Mouse (Mus musculus): Measurements from ENCODE around the gene Llcfc1.
A peak's percentile ranks its signal among the peaks of the same experiment; 100 is the strongest.

Llcfc1 gene

DNA sequence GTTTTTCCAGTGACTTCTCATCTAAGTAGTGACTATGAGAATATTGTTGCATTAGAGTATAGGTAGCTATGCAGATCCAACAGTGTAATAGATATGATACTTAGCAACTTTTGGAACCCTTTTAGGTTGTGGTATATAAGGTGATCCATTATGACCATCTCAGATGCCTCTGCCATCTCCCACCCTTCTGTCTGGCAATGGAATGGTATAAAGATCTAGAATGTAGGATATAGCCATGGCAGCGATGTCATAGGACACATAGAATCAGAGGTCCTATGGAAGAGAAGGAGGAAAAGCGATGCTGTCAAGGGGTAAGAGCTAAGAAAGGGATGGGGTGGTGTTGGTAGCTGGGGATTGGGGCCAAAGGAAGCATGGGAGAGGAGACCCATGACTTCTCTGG is at the start of gene Llcfc1:
Llcfc1 (plus strand) TSS at position 301 of the 400 bp plus-strand sequence.
- DNase-seq (ENCODE audit: low spot score) = no peak

DNA sequence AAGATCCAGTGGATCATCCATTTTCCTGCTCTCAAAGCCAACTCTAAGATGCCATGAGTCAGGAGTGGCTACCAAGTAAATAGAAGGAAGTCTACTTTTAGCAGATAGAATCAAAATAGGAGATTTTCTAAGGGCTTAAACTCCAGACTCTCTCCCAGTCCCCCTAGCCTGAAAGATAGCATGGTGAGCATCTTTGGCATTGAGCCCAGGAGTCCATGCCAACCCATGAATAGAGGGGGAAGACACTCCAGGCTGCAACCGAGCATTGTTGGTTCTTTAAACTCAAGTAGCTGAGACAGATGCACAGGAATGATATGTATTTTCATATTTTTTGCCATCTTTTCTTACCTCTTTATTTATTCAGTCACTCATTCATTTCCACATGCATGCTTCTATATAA is 49.0 kb upstream of the Llcfc1 start:
- no peak for DNase-seq (ENCODE audit: low spot score)

DNA sequence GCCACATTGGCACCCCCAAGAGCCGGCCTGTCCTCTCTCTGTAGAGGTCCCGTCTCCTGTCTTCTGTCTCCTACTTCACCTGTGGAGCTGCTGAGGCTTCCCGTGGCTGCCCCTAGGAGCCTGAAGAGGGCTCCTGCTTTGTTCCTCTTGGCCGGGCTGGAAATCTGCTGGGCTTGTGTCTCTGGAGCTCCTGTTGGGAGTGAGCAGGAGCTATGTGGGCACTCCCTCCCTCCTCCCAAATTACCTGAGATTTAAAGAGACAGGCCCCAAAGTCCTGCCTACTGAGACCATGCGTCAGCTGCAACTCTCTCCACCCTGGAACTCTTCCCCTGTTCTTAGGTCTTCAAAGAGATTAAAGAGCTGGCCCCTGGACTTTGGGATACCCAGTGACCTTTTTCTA is 48.1 kb upstream of the Llcfc1 start, which contains the start of gene Trpv6:
Trpv6 (minus strand) TSS at position 228 of the 400 bp plus-strand sequence.
- no peak for DNase-seq (ENCODE audit: low spot score)

DNA sequence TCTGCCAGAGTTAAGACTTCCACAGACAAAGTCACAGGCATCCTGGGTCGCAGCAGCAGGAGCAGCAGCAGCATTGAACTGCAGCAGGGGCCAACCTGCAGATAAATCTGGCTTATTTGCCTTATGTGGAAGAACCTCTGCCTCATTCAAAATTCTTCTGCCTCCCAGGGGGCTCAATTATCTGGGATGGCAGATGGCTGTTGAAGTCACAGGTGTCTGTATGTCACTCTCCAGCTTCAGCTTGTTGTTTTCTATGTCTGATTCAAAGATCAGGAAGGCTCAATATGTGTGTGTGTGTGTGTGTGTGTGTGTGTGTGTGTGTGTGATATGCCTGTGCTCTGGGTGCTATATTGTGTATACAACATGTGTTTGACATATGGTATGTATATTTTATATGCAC is 46.8 kb upstream of the Llcfc1 start:
- DNase-seq (ENCODE audit: low spot score) = no peak

GRCm38 (mm10) chr6:41637927-41638506 is 46.2 kb upstream of the Llcfc1 start:
- no peak for DNase-seq (ENCODE audit: low spot score)

DNA sequence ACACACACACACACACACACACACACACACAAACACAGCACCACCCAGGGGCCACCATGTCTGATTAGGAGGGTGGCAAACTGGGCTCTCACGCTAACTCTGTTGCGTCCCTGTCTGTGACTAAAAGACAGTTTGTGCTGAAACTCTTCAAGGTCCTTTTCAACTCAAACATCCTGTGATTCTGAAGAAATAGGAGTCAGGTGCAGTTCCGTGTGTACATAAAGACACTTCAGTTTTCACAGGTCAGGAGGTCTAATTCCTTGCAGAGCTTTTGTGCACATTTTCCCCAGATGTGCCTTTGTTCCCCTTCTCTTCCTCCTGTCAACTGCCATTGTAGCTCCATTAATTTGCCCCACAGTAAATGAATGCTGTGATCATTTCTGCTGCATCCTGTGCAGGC is 43.8 kb upstream of the Llcfc1 start:
- DNase-seq (ENCODE audit: low spot score) = no peak

GRCm38 (mm10) chr6:41641173-41641866 is 42.9 kb upstream of the Llcfc1 start:
- DNase-seq (ENCODE audit: low spot score) = no peak

GRCm38 (mm10) chr6:41642765-41643164 is 41.5 kb upstream of the Llcfc1 start:
- DNase-seq (ENCODE audit: low spot score) = no peak

- no peak for DNase-seq (ENCODE audit: low spot score)
Measured at GRCm38 (mm10) chr6:41643227-41643626, 41.0 kb upstream of the Llcfc1 start.

DNA sequence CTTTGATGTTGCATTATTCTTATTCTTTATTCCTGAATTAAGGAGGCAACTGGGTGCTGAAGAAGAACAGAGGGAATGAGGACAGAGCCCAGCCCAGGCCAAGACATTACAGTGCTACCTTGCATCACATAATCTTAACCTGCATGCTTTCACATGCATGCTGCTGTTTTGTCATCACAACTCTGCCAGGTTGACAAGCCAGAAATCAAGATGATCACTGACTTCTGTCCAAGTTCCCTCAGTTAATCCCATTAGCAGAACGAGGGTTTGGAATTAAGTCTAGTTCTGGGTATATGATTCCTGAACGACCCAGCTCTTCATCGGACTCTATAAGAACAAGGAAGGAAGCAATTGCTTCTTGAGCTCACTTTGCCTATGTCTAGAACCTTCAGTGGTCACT is 38.0 kb upstream of the Llcfc1 start:
- DNase-seq (ENCODE audit: low spot score) = no peak

DNA sequence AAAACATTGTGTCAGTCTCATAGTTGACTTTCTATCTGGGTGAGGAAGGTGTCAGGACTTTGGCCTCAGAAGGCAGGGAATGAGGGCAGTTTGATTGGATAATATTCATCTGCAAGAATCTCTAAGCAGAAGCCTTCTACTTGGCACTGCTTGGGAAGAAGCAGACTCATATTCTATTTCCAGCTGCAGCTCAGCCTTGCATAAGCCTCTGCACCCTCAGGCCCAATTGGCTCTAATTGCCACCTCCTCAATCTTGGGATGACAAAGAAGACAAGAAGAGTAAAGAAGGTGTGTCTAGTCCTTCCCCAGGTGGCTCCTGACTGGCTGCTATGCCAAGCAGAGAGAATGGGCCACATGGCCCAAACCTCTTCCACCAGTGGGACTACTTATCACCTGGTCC is 37.6 kb upstream of the Llcfc1 start:
- DNase-seq (ENCODE audit: low spot score) = no peak

- DNase-seq (ENCODE audit: low spot score) = no peak
Measured at GRCm38 (mm10) chr6:41653173-41653572, 31.1 kb upstream of the Llcfc1 start.

GRCm38 (mm10) chr6:41654648-41655047 is 29.6 kb upstream of the Llcfc1 start:
- DNase-seq (ENCODE audit: low spot score) = no peak

- DNase-seq (ENCODE audit: low spot score) = no peak
Measured at GRCm38 (mm10) chr6:41658487-41658886, 25.7 kb upstream of the Llcfc1 start.

- DNase-seq (ENCODE audit: low spot score) = no peak
Measured at GRCm38 (mm10) chr6:41662320-41662719, 21.9 kb upstream of the Llcfc1 start.

DNA sequence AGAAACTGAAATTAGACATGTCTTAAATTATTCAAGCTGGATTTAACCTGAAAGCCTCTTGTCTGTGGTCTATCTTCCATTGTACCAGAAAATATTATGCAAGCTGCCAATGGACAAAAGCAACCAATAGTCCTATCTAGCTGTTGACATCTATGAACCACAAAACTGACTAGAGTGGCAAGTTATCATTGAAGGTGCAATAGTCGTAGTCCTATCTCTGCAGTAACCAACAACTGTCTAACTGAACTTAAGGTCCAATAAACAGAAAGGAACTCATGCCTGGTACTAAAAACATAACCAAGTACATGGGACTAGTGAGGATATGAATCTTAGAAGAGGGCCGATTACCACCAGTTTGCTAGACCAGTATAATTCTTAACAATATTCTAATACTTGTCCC is 7.7 kb upstream of the Llcfc1 start:
- no peak for DNase-seq (ENCODE audit: low spot score)

GRCm38 (mm10) chr6:41680669-41681068 is 3.6 kb upstream of the Llcfc1 start, which contains the start of gene Trpv5:
Trpv5 (minus strand) TSS chr6:41680769.
- DNase-seq (ENCODE audit: low spot score) = no peak

GRCm38 (mm10) chr6:41681656-41682055 is 2.6 kb upstream of the Llcfc1 start:
- peak; percentile 12 for DNase-seq (ENCODE audit: low spot score)

DNA sequence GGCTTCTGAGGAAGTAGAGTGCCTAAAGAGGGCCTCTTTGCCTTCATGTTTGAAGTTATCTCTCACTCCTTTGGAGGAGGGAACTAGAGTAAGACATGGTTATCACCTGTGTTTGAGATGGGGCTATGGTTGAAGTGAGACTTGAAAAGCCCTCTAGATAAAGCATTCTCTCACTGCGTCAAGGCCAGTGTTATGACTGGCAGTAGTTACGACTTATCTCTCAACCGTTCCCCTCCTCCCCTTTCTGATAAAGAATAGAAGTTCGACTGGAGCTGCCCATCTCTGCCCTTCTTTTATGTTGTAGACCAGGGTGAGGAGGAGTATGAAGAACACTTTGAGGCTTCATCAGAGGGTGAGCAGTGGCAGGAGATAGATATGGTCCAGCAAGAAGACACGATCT is 680 bp downstream of the Llcfc1 start:
- no peak for DNase-seq (ENCODE audit: low spot score)

DNA sequence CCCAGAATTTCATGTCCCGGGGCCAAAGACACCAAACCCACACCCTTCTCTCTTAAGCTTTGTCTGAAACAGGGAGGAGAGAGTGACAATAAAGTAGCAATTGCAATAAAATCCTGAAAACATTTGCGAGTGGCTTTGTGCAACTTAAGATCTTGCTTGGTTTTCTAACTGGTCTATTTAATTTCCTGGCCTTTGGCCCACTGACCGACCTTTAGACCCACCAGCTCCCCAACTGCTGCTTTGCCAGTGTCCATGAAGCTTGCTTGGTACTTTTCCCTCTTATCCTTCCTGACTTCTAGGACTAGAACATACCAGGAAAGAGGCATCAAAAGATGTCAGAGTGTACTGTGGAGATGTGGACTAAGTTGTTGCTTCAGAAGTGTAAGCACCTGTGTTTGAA is 1.4 kb downstream of the Llcfc1 start:
- no peak for DNase-seq (ENCODE audit: low spot score)

GRCm38 (mm10) chr6:41692200-41692599 is 8.0 kb downstream of the Llcfc1 start:
- no peak for DNase-seq (ENCODE audit: low spot score)

DNA sequence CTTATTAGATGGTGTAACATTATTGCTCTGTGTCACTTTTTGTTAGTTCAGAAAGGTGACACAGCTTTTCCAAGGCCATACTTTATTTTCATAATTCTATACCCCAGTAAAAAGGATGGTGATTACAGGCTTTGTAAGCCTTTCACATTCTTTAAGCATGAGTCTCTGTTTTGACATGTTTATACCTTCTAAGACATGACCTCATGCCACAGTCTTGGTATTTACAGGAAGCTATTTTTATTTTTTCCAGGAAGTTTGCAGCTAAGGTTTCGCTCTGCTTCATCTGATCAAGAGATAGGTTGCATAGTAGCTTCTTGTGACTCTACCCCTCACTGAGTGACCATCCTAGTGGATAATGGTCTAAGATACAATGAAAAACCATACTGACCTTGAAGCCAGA is 10.2 kb downstream of the Llcfc1 start:
- DNase-seq (ENCODE audit: low spot score) = no peak

DNA sequence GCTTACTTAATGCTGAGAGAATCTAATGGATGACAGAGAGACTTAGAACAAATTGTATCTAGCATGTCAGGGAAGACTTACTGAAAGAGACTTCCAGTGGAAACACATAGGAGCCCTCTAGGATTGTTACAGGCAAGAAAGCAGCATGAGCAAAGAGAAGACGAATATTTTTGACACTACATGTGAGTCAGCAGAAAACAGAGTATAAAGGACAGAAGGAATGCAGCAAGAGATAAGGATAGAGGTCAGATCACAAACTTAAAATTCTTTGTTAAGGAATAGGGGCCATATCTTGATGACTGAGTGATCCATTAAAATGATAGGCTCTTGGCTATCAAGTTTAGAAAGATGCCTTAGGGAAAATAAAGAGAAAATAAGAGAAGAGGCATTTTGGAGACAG is 17.0 kb downstream of the Llcfc1 start:
- DNase-seq (ENCODE audit: low spot score) = no peak

GRCm38 (mm10) chr6:41702928-41703327 is 18.7 kb downstream of the Llcfc1 start:
- peak; percentile 32 for DNase-seq (ENCODE audit: low spot score)
